Mouse (Mus musculus) myocyte (in vitro differentiated cells): ENCODE results near the gene Btrc.

Experiments used
- CEBPB ChIP-seq: IDR thresholded peaks from 2 replicates; pipeline ENCODE4 v1.6.1; 2011; ENCODE audit warnings: mild to moderate bottlenecking, moderate library complexity; ENCODE audit not compliant: poor library complexity, insufficient read depth, severe bottlenecking
- MAX ChIP-seq: IDR thresholded peaks from one replicate; pipeline ENCODE4 v1.6.1; 2011; ENCODE audit warnings: low read depth, mild to moderate bottlenecking, control low read depth
- MYOD1 ChIP-seq, 3 experiments: IDR thresholded peaks; one replicate each; pipeline ENCODE4 v1.6.1; 2011; ENCODE audit warnings: control low read depth in 2 of 3, low read depth in 2 of 3, mild to moderate bottlenecking in 2 of 3, moderate library complexity in 1 of 3; ENCODE audit not compliant: insufficient read length in 2 of 3, control insufficient read depth in 1 of 3
- POLR2A ChIP-seq: IDR thresholded peaks from one replicate; pipeline ENCODE4 v1.6.1; 2011; ENCODE audit warnings: low read depth, mild to moderate bottlenecking, control low read depth, moderate library complexity; ENCODE audit not compliant: insufficient read length
- POLR2AphosphoS2 ChIP-seq: IDR thresholded peaks from one replicate; pipeline ENCODE4 v1.6.1; 2011; ENCODE audit warnings: low read depth, control low read depth; ENCODE audit not compliant: insufficient read length
- REST ChIP-seq: IDR thresholded peaks from one replicate; pipeline ENCODE4 v1.6.1; 2011; ENCODE audit warnings: mild to moderate bottlenecking, control low read depth, moderate library complexity; ENCODE audit not compliant: insufficient read depth, insufficient read length
- SRF ChIP-seq: IDR thresholded peaks from one replicate; pipeline ENCODE4 v1.6.1; 2011; ENCODE audit warnings: low read depth; ENCODE audit not compliant: control insufficient read depth, insufficient read length
- TCF12 ChIP-seq: IDR thresholded peaks from one replicate; pipeline ENCODE4 v1.6.1; 2011; ENCODE audit warnings: mild to moderate bottlenecking, control low read depth; ENCODE audit not compliant: poor library complexity, insufficient read depth, severe bottlenecking
- USF1 ChIP-seq: IDR thresholded peaks from one replicate; pipeline ENCODE4 v1.6.1; 2011; ENCODE audit warnings: low read depth, mild to moderate bottlenecking, control low read depth, moderate library complexity

DNA sequence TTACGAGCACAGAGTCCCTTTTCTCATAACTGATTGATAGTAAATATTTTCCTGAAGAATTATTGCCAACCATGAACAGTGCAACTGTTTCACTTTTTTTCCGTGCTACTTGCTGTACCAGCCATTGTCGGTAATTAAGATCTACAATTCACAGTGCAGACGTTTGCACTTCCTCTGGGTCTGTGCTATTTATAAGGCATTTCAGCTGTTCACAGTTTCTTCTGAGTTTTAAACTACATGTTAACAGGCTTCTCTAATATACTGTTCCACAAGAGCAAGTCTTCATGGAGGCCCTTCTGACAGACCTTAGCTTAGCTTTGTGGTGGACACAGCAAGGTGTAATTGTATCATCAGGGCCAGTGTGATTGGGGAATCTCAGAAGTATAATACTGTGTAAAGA lies 111.2 kb downstream of the Btrc start:
- TF ChIP-seq REST, result no peak
- TF ChIP-seq MYOD1 (IDR thresholded peaks at IDR 0.05; ENCODE audit: control insufficient read depth in 1 of 3, insufficient read length in 2 of 3, low read depth in 2 of 3), result no peak
- no peak for TF ChIP-seq POLR2A
- TF ChIP-seq POLR2AphosphoS2, result no peak
- no peak for TF ChIP-seq MAX
- no peak for TF ChIP-seq TCF12
- TF ChIP-seq USF1, result no peak
- no peak for TF ChIP-seq SRF
- no peak for TF ChIP-seq CEBPB
